ENCODE assay signal across 19 mouse cellular contexts in genomic region chr16:84957253-84957652, GRCm38 (mm10).
DNase-seq lines count a peak whose midpoint lies in the region; ATAC-seq and TF ChIP-seq lines count a peak whose summit lies in the region.
"Had no signal": no experiment of that assay in that cellular context is flagged by ENCODE, and none has a peak within 500 bp of the region (broad histone marks: within the 10 kb centered on the region; RNA-seq: fewer than 3 reads in every experiment).

No protein-coding gene starts in this region.

- peaks cover 4% of the 10 kb centered on the region; the same call in 1 of the 2 replicates for H3K4me1 ChIP-seq in midbrain, postnatal 0 days (ENCODE audit: insufficient read depth, low read length)
- no peaks in the 10 kb centered on the region for H3K4me1 ChIP-seq in liver, embryonic 11.5 days (replicated peaks; ENCODE audit: control insufficient read depth, insufficient read depth, low read length)
- H3K4me1 ChIP-seq: liver, embryonic 15.5 days had no signal

- H3K36me3 ChIP-seq in midbrain, postnatal 0 days (ENCODE audit: insufficient read depth, low read length), result peaks cover 25% of the 10 kb centered on the region
- H3K36me3 ChIP-seq in liver, embryonic 11.5 days (ENCODE audit: control insufficient read depth, insufficient read depth, low read length), result no peaks in the 10 kb centered on the region; the same call in 1 of the 2 replicates
- H3K36me3 ChIP-seq: G1E; liver, embryonic 15.5 days had no signal

- H3K27me3 ChIP-seq in midbrain, postnatal 0 days (ENCODE audit: insufficient read depth, low read length), result no peaks in the 10 kb centered on the region
- no peaks in the 10 kb centered on the region for H3K27me3 ChIP-seq in liver, embryonic 11.5 days (replicated peaks; ENCODE audit: control insufficient read depth, insufficient read depth, low read length)
- H3K27me3 ChIP-seq: liver, embryonic 15.5 days had no signal

- ATAC-seq in midbrain, postnatal 0 days (ENCODE audit: low FRiP score), result no peak
- ATAC-seq in liver, embryonic 11.5 days (replicated peaks; ENCODE audit: low FRiP score), result no peak

- H3K27ac ChIP-seq in left cerebral cortex, adult 2 months, result peak overlapping the region; percentile 34
- 0 out of 2 replicates have a peak overlapping the region, but pooled peaks have one; percentile 13 for H3K27ac ChIP-seq in midbrain, postnatal 0 days (ENCODE audit: low read depth, low read length)
- H3K27ac ChIP-seq in liver, embryonic 11.5 days (ENCODE audit: low read depth, low read length), result no peak overlapping the region
- H3K27ac ChIP-seq: liver, embryonic 15.5 days had no signal

- intact Hi-C loops in heart, postnatal 14 days (cut with DNase I), result loop anchor here (5.0 kb wide), 1 partner anchor 35 kb away; no protein-coding TSS in a partner anchor
- intact Hi-C loops in left cerebral cortex, adult 2 months (cut with DNase I), result no loop called here

- peak; percentile 27 for DNase-seq in cerebellum, adult 9-11 months
- DNase-seq in cerebellum, postnatal 14 days, result no peak
- DNase-seq in heart, adult 11 months, result peak; percentile 93
- no peak for DNase-seq in heart, postnatal 14 days
- DNase-seq in left cerebral cortex, adult 2 months (ENCODE audit: extremely low spot score in 1 of 2, low spot score in 2 of 2), result no peak
- no peak for DNase-seq in left cerebral cortex, adult 18-20 months (ENCODE audit: low spot score in 2 of 2)
- no peak for DNase-seq in midbrain, postnatal 0 days (ENCODE audit: low spot score)
- DNase-seq in liver, embryonic 11.5 days (ENCODE audit: low spot score), result no peak
- DNase-seq: adrenal gland, postnatal 36 days; cerebellum, postnatal 36 days; gastrocnemius, postnatal 10 days; heart, postnatal 10 days; kidney, adult 11 months; lung, postnatal 10 days; retina, postnatal 1 day; right cerebral cortex, postnatal 4 days had no signal

- H3K9me3 ChIP-seq in midbrain, postnatal 0 days (ENCODE audit: low read length), result no peaks in the 10 kb centered on the region
- no peaks in the 10 kb centered on the region for H3K9me3 ChIP-seq in liver, embryonic 11.5 days (ENCODE audit: control insufficient read depth, low read length)
- H3K9me3 ChIP-seq: liver, embryonic 15.5 days had no signal

- no peak overlapping the region for H3K4me2 ChIP-seq in midbrain, postnatal 0 days (ENCODE audit: low read depth, low read length, poor library complexity, severe bottlenecking)
- no peak overlapping the region for H3K4me2 ChIP-seq in liver, embryonic 11.5 days
- H3K4me2 ChIP-seq: heart, embryonic 11.5 days; liver, embryonic 15.5 days had no signal

- TF ChIP-seq CTCF in left cerebral cortex, adult 2 months (IDR thresholded peaks at IDR 0.05), result no peak
- TF ChIP-seq CTCF in midbrain, postnatal 0 days (IDR thresholded peaks at IDR 0.05), result no peak

- WGBS in midbrain, postnatal 0 days, result 59% methylated on average over 6 of the region's 6 CpGs
- 66% methylated on average over 6 of the region's 6 CpGs for WGBS in liver, embryonic 11.5 days

- no peak overlapping the region for H3K9ac ChIP-seq in midbrain, postnatal 0 days (replicated peaks; ENCODE audit: low read length, poor library complexity, severe bottlenecking)
- H3K9ac ChIP-seq in liver, embryonic 11.5 days (ENCODE audit: low read depth, low read length), result no peak overlapping the region
- H3K9ac ChIP-seq: liver, embryonic 15.5 days had no signal

- no peak overlapping the region for H3K4me3 ChIP-seq in left cerebral cortex, adult 2 months
- no peak overlapping the region for H3K4me3 ChIP-seq in midbrain, postnatal 0 days (ENCODE audit: low read depth, low read length)
- no peak overlapping the region for H3K4me3 ChIP-seq in liver, embryonic 11.5 days (ENCODE audit: low read depth, low read length)
- H3K4me3 ChIP-seq: liver, embryonic 15.5 days had no signal

Comparison
In these comparisons a context has a peak if more than half of its experiments do, and no peak if none do; other contexts are left out.
1. DNase-seq: peak in cerebellum, adult 9-11 months (single experiment) and heart, adult 11 months (single experiment); none in cerebellum, postnatal 14 days (0 of 2), heart, postnatal 14 days (0 of 2), left cerebral cortex, adult 2 months (0 of 2), left cerebral cortex, adult 18-20 months (0 of 2), midbrain, postnatal 0 days (single experiment) and liver, embryonic 11.5 days (single experiment).